ENCODE assay signal across 8 mouse cellular contexts in genomic region chr1:51332986-51333385, GRCm38 (mm10). TPM values are rescaled to one million over a fixed set of nuclear protein-coding genes. Genes with fewer than 3 reads are reported as not detected.
DNase-seq lines count a peak whose midpoint lies in the region; ATAC-seq and TF ChIP-seq lines count a peak whose summit lies in the region.

No protein-coding gene starts in this region.

- peaks cover 4% of the 10 kb centered on the region; the same call in 1 of the 2 replicates for H3K4me1 ChIP-seq in forebrain, embryonic 10.5 days
- H3K4me1 ChIP-seq in forebrain, postnatal 0 days (ENCODE audit: insufficient read depth) = 0 out of 2 replicates have a peak, but pooled peaks cover 3% of the 10 kb centered on the region
- peaks cover 0 to 3% of the 10 kb centered on the region in 2 experiments; a peak in 1 of 4 replicates for H3K4me1 ChIP-seq in CH12.LX (ENCODE audit: control insufficient read depth in 1 of 2, insufficient read depth in 2 of 2)
- H3K4me1 ChIP-seq in heart, embryonic 16.5 days (ENCODE audit: control insufficient read depth, insufficient read depth, low read length) = peaks cover 8% of the 10 kb centered on the region
- no peaks in the 10 kb centered on the region for H3K4me1 ChIP-seq in limb, embryonic 11.5 days (ENCODE audit: control insufficient read depth, insufficient read depth, low read length)
- peaks cover 8% of the 10 kb centered on the region for H3K4me1 ChIP-seq in olfactory bulb, adult 2 months (ENCODE audit: control insufficient read depth, insufficient read depth, low read length)

- H3K79me2 ChIP-seq in CH12.LX (replicated peaks; ENCODE audit: control insufficient read depth, extremely low read depth, insufficient read depth, poor library complexity, severe bottlenecking) = no peaks in the 10 kb centered on the region

- no peak for ATAC-seq in forebrain, postnatal 0 days
- no peak for ATAC-seq in heart, embryonic 16.5 days (replicated peaks; ENCODE audit: extremely low read depth, insufficient read depth, low FRiP score)
- ATAC-seq in limb, embryonic 11.5 days (ENCODE audit: insufficient number of reproducible peaks, low FRiP score, low TSS enrichment, low read depth) = no peak

- TF ChIP-seq POLR2A in CH12.LX (IDR thresholded peaks at IDR 0.05; ENCODE audit: low read depth, low read length) = no peak
- TF ChIP-seq POLR2A in olfactory bulb, adult 2 months (IDR thresholded peaks at IDR 0.05; ENCODE audit: insufficient read depth, low read depth, low read length) = no peak

- peaks cover 4% of the 10 kb centered on the region; the same call in 1 of the 2 replicates for H3K27me3 ChIP-seq in forebrain, embryonic 10.5 days (ENCODE audit: poor library complexity, severe bottlenecking)
- no peaks in the 10 kb centered on the region for H3K27me3 ChIP-seq in forebrain, postnatal 0 days (ENCODE audit: insufficient read depth, low read length)
- no peaks in the 10 kb centered on the region for H3K27me3 ChIP-seq in CH12.LX (replicated peaks)
- no peaks in the 10 kb centered on the region for H3K27me3 ChIP-seq in heart, embryonic 16.5 days (ENCODE audit: control insufficient read depth, insufficient read depth, low read length)
- H3K27me3 ChIP-seq in limb, embryonic 11.5 days (ENCODE audit: control insufficient read depth, insufficient read depth, low read length) = no peaks in the 10 kb centered on the region

- no peak overlapping the region for H3K9ac ChIP-seq in forebrain, postnatal 0 days
- no peak overlapping the region for H3K9ac ChIP-seq in CH12.LX (ENCODE audit: insufficient read depth, low read depth)
- H3K9ac ChIP-seq in heart, embryonic 16.5 days (ENCODE audit: low read length) = peak overlapping the region; percentile 66
- H3K9ac ChIP-seq in limb, embryonic 11.5 days (ENCODE audit: low read length) = peak overlapping the region; percentile 17; the same call in 1 of the 2 replicates

- H3K4me3 ChIP-seq in forebrain, embryonic 10.5 days = no peak overlapping the region
- H3K4me3 ChIP-seq in forebrain, postnatal 0 days (ENCODE audit: low read depth, low read length) = no peak overlapping the region
- no peak overlapping the region for H3K4me3 ChIP-seq in CH12.LX (replicated peaks in 1 of 3; ENCODE audit: low read depth in 2 of 3, low read length in 2 of 3, poor library complexity in 1 of 3)
- H3K4me3 ChIP-seq in heart, embryonic 16.5 days (ENCODE audit: low read length) = peak overlapping the region; percentile 47
- no peak overlapping the region for H3K4me3 ChIP-seq in limb, embryonic 11.5 days (ENCODE audit: low read depth, low read length)
- H3K4me3 ChIP-seq in olfactory bulb, adult 2 months (ENCODE audit: insufficient read depth, low read depth, low read length) = peak overlapping the region; percentile 46; the same call in 1 of the 2 replicates

- no peaks in the 10 kb centered on the region for H3K9me3 ChIP-seq in forebrain, embryonic 10.5 days
- H3K9me3 ChIP-seq in forebrain, postnatal 0 days (ENCODE audit: low read length) = no peaks in the 10 kb centered on the region
- no peaks in the 10 kb centered on the region for H3K9me3 ChIP-seq in CH12.LX (replicated peaks; ENCODE audit: low read length)
- H3K9me3 ChIP-seq in heart, embryonic 16.5 days (replicated peaks; ENCODE audit: control insufficient read depth, low read length) = no peaks in the 10 kb centered on the region
- H3K9me3 ChIP-seq in limb, embryonic 11.5 days (ENCODE audit: control insufficient read depth, low read length) = no peaks in the 10 kb centered on the region

- no peak for DNase-seq in forebrain, embryonic 10.5 days (ENCODE audit: extremely low spot score, low spot score)
- DNase-seq in forebrain, postnatal 0 days = no peak
- no peak for DNase-seq in CH12.LX (ENCODE audit: extremely low read depth)
- peak; percentile 27 for DNase-seq in limb, embryonic 11.5 days (ENCODE audit: low spot score)
- DNase-seq in thymus, postnatal 25 days = no peak
- DNase-seq in left cerebral cortex, adult 8-10 months (ENCODE audit: low spot score in 2 of 2) = no peak

- dilution Hi-C loops in CH12.LX (cut with MboI; ENCODE audit: extremely low pct_ligation_motif_present, extremely low pct_unique_long_range_greater_than_20kb, low sequenced_read_pairs) = no loop called here

- in situ Hi-C loops in CH12.LX (cut with MboI; ENCODE audit: low pct_ligation_motif_present, low pct_unique_long_range_greater_than_20kb, low sequenced_read_pairs) = loop anchor here (25.0 kb wide), 1 partner anchor 371 kb away; no protein-coding TSS in a partner anchor

- no peak overlapping the region for H3K4me2 ChIP-seq in forebrain, postnatal 0 days (ENCODE audit: low read depth)
- H3K4me2 ChIP-seq in CH12.LX (ENCODE audit: insufficient read depth, low read depth, poor library complexity, severe bottlenecking) = peak overlapping the region; percentile 87; the same call in 1 of the 2 replicates
- peak overlapping the region; percentile 75 for H3K4me2 ChIP-seq in heart, embryonic 16.5 days (ENCODE audit: low read depth, low read length)
- H3K4me2 ChIP-seq in limb, embryonic 11.5 days (ENCODE audit: low read depth, severe bottlenecking) = no peak overlapping the region

- TF ChIP-seq RAD21 in CH12.LX (IDR thresholded peaks at IDR 0.05; ENCODE audit: low read depth, low read length) = no peak

- peak overlapping the region; percentile 60; the same call in 1 of the 2 replicates for H3K27ac ChIP-seq in forebrain, embryonic 10.5 days
- no peak overlapping the region for H3K27ac ChIP-seq in forebrain, postnatal 0 days (ENCODE audit: low read depth, low read length)
- H3K27ac ChIP-seq in CH12.LX (ENCODE audit: insufficient read depth, low read depth) = no peak overlapping the region
- peak overlapping the region; percentile 58; the same call in 1 of the 2 replicates for H3K27ac ChIP-seq in heart, embryonic 16.5 days (ENCODE audit: low read length)
- H3K27ac ChIP-seq in limb, embryonic 11.5 days (replicated peaks; ENCODE audit: low read depth, low read length) = no peak overlapping the region
- peak overlapping the region; percentile 98 for H3K27ac ChIP-seq in olfactory bulb, adult 2 months (ENCODE audit: insufficient read depth, low read depth, low read length)

- 65% methylated on average over 6 of the region's 6 CpGs for WGBS in forebrain, embryonic 10.5 days
- 51% methylated on average over 6 of the region's 6 CpGs for WGBS in forebrain, postnatal 0 days
- 24% methylated on average over 6 of the region's 6 CpGs for WGBS in heart, embryonic 16.5 days
- WGBS in limb, embryonic 11.5 days = 23% methylated on average over 6 of the region's 6 CpGs
- 31% methylated on average over 6 of the region's 6 CpGs for WGBS in olfactory bulb, adult 2 months

- no peaks in the 10 kb centered on the region for H3K36me3 ChIP-seq in forebrain, embryonic 10.5 days (replicated peaks)
- H3K36me3 ChIP-seq in forebrain, postnatal 0 days (ENCODE audit: insufficient read depth) = no peaks in the 10 kb centered on the region
- no peaks in the 10 kb centered on the region for H3K36me3 ChIP-seq in CH12.LX (replicated peaks in 1 of 2; ENCODE audit: control insufficient read depth in 1 of 2, insufficient read depth in 1 of 2, low read length in 1 of 2)
- no peaks in the 10 kb centered on the region for H3K36me3 ChIP-seq in heart, embryonic 16.5 days (ENCODE audit: control insufficient read depth, insufficient read depth)
- no peaks in the 10 kb centered on the region for H3K36me3 ChIP-seq in limb, embryonic 11.5 days (ENCODE audit: control insufficient read depth, insufficient read depth, low read length)

- no peak for TF ChIP-seq CTCF in forebrain, postnatal 0 days (IDR thresholded peaks at IDR 0.05; ENCODE audit: low read depth)
- TF ChIP-seq CTCF in CH12.LX (conservative IDR thresholded peaks at IDR 0.05 in 1 of 2, IDR thresholded peaks at IDR 0.05 in 1 of 2; ENCODE audit: low read depth in 2 of 2, low read length in 2 of 2) = no peak
- TF ChIP-seq CTCF in olfactory bulb, adult 2 months (IDR thresholded peaks at IDR 0.05; ENCODE audit: insufficient read depth, low read depth, low read length) = no peak

- TF ChIP-seq EP300 in CH12.LX (IDR thresholded peaks at IDR 0.05; ENCODE audit: low read length) = no peak

TF ChIP-seq in CH12.LX, 34 proteins besides CTCF, POLR2A, EP300 and RAD21:
- TF ChIP-seq IRF4 (IDR thresholded peaks at IDR 0.05; ENCODE audit: low read depth, low read length) = no peak
- no peak for TF ChIP-seq JUND (conservative IDR thresholded peaks at IDR 0.05; ENCODE audit: low read depth, low read length)
- no peak for TF ChIP-seq HCFC1 (IDR thresholded peaks at IDR 0.05; ENCODE audit: low read depth, low read length)
- TF ChIP-seq CHD1 (IDR thresholded peaks at IDR 0.05; ENCODE audit: low read depth, low read length) = no peak
- no peak for TF ChIP-seq CHD2 (IDR thresholded peaks at IDR 0.05; ENCODE audit: low read length)
- no peak for TF ChIP-seq POLR2AphosphoS2 (IDR thresholded peaks at IDR 0.05; ENCODE audit: low read depth, low read length)
- no peak for TF ChIP-seq BHLHE40 (IDR thresholded peaks at IDR 0.05; ENCODE audit: low read depth, low read length)
- no peak for TF ChIP-seq MAFK (IDR thresholded peaks at IDR 0.05; ENCODE audit: insufficient replicate concordance, low read length)
- no peak for TF ChIP-seq NELFE (IDR thresholded peaks at IDR 0.05; ENCODE audit: low read depth, low read length)
- no peak for TF ChIP-seq PAX5 (IDR thresholded peaks at IDR 0.05; ENCODE audit: low read length)
- TF ChIP-seq MYC (IDR thresholded peaks at IDR 0.05; ENCODE audit: low read depth, low read length) = no peak
- TF ChIP-seq TCF12 (IDR thresholded peaks at IDR 0.05; ENCODE audit: low read depth, low read length) = no peak
- TF ChIP-seq TBP (conservative IDR thresholded peaks at IDR 0.05; ENCODE audit: low read depth, low read length) = no peak

RNA-seq across cellular contexts. Expression of gene Cavin2, which starts 44.1 kb away (rescaled TPM):
- 1.9 and 2.1 TPM in 2 replicates for polyA plus RNA-seq in forebrain, embryonic 10.5 days (2016; fragmentation: Nextera tagmentation; extraction: Ambion mirVana)
- 8.2 and 11.2 TPM in 2 replicates for total RNA-seq in forebrain, postnatal 0 days (2014; rRNA removed)
- 6.4 and 7.1 TPM in 2 replicates for polyA plus RNA-seq in forebrain, postnatal 0 days (2015; fragmentation: Nextera tagmentation; extraction: Ambion mirVana)
- not detected in 2 replicates for total RNA-seq in CH12.LX (2012; rRNA removed)
- not detected in 2 replicates for total RNA-seq in CH12.LX (2014; rRNA removed)
- not detected in 2 replicates for polyA plus RNA-seq in CH12.LX (2012; ENCODE audit: insufficient read length, low read depth)
- 205 and 229 TPM in 2 replicates for polyA plus RNA-seq in heart, embryonic 16.5 days (2015; fragmentation: Nextera tagmentation; extraction: Ambion mirVana)
- polyA plus RNA-seq in limb, embryonic 11.5 days (2014; fragmentation: Nextera tagmentation; extraction: Ambion mirVana) = 3.2 and 5.0 TPM in 2 replicates
- not detected in 2 replicates for polyA plus RNA-seq in olfactory bulb, adult 2 months (2012; ENCODE audit: insufficient read depth, insufficient read length, low replicate concordance, missing spikeins)
- total RNA-seq in left cerebral cortex, adult 8-10 months (2022) = 10 to 100 TPM in 1 of 4 experiments, 1 to 10 TPM in 3; 8.4 to 10.1 (median 9.5) TPM

Comparison
In these comparisons a context has a peak if more than half of its experiments do, and no peak if none do; other contexts are left out.
1. H3K27ac ChIP-seq: peak in forebrain, embryonic 10.5 days (single experiment), heart, embryonic 16.5 days (single experiment) and olfactory bulb, adult 2 months (single experiment); none in forebrain, postnatal 0 days (single experiment), CH12.LX (single experiment) and limb, embryonic 11.5 days (single experiment).
2. H3K4me3 ChIP-seq: peak in heart, embryonic 16.5 days (single experiment) and olfactory bulb, adult 2 months (single experiment); none in forebrain, embryonic 10.5 days (single experiment), forebrain, postnatal 0 days (single experiment), CH12.LX (0 of 3) and limb, embryonic 11.5 days (single experiment).
3. H3K4me2 ChIP-seq: peak in CH12.LX (single experiment) and heart, embryonic 16.5 days (single experiment); none in forebrain, postnatal 0 days (single experiment) and limb, embryonic 11.5 days (single experiment).
4. H3K9ac ChIP-seq: peak in heart, embryonic 16.5 days (single experiment) and limb, embryonic 11.5 days (single experiment); none in forebrain, postnatal 0 days (single experiment) and CH12.LX (single experiment).
5. RNA of gene Cavin2, which starts 44.1 kb away (polyA plus RNA-seq): 205 to 229 TPM in heart, embryonic 16.5 days; 6.4 to 7.1 TPM in forebrain, postnatal 0 days, 3.2 to 5.0 TPM in limb, embryonic 11.5 days, 1.9 to 2.1 TPM in forebrain, embryonic 10.5 days, not detected in CH12.LX and not detected in olfactory bulb, adult 2 months; every median in the first group is over 10 times any median in the second.